Mouse (Mus musculus) heart, postnatal 10 days (tissue): ENCODE measurements around the gene Slc28a1. TPM values are rescaled to one million over a fixed set of nuclear protein-coding genes. Genes with fewer than 3 reads are reported as not detected.

ENCODE experiments used
- DNase-seq, 2 experiments: peaks; one replicate each; pipeline ENCODE4 v3.0.0; 2021
- intact Hi-C: fragments of 180-260 bp; cut with DNase I; formaldehyde crosslinking; loops from one replicate; pipeline ENCODE4 v1.15.1; 2025
- total RNA-seq, 2 experiments: library from RNA; stranded (reverse); gene quantifications; 2 replicates each; pipeline ENCODE4 v1.2.3; 2021

Gene Slc28a1
- under 1 TPM; 0.20 to 0.53 TPM for total RNA-seq

DNA sequence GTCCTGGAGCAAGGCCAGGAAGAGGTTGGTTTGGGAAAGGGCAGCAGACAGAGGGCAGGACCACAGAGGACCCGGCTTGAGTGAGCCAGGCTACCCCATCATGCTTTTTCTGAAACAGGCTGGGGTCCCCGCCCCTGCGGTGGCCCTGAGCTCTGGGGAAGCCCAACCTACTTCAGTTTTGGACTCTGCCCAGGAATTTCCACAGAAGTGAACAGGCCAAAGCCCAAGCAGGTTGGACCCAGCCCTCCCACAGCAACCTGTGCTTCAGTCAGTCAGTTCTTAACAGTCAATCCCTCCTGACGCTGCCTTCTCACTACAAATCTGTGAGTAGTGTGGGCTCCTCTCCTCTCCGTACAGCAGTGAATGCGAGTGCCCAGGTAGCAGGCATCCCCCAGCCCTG lies at the start of gene Slc28a1:
Gene Slc28a1, plus strand, starts transcription at position 245 of the 400 bp plus-strand sequence.
- intact Hi-C loops: no loop called here
- peak in 1 of 2 experiments; percentile 50 for DNase-seq

DNA sequence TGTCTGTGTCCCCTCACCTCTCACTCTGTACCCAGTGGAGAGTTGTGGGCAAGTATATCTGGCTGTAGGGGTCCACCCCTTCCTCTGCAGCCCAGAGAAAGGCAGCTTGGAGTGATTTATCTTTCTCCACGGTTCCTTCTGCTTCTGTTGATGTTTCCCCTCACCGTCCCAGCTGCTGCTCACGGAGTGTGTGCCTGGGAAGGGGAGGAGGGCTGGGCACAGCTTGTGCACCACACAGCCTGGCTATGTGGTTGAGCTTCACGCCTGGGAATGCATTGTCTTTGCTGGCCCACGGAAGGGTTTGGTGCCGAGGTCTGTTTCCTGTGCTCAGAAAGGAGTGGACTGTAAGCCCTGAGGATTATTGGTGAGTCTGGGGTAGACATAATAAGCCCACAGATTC lies 47.9 kb upstream of the Slc28a1 start:
- DNase-seq: no peak
- intact Hi-C loops: no loop called here

DNA sequence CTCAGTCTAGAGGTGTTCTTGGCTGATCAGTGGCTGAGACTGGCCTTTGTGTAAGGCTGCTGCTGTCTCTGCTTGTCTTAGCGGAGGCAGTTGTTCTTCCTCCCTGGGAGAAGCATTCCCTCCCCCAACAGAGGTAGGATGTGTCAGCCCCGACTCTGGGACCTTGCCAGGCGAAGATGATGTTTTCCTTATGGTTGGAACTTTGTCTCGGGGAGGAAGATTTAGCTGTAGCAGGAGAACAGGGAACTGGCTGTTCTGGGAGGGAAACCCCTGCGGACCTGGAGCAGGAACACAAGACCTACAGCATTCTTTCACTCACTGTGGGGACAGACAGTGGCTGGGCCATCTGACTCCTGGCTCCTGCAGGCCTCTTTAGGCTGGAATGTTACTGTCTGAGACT lies 42.1 kb upstream of the Slc28a1 start:
- peak; percentile 83 to 87 for DNase-seq
- intact Hi-C loops: loop anchor here (5.0 kb wide), 1 partner anchor 80 kb away; no protein-coding TSS in a partner anchor

DNA sequence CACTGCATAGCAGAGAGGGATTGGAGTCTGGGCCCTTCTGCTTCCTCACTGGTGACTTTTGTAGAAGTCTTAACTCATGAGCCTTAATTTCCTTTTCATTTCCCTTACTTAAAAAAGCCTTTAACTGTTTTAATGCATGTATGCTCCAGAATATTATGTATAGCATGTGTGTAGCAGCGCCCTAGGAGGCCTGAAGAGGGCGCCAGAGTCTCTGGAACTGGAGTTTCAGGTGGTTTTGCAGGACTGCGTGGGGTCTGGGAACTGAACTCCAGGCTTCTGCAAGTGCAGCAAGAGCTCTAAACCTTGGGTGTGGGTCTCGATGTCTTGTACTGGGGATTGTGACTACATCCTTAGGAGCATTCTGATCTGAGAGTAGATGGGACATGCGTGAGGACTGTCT lies 41.3 kb upstream of the Slc28a1 start:
- DNase-seq: no peak
- intact Hi-C loops: loop anchor here (5.0 kb wide), 1 partner anchor 79 kb away; no protein-coding TSS in a partner anchor

DNA sequence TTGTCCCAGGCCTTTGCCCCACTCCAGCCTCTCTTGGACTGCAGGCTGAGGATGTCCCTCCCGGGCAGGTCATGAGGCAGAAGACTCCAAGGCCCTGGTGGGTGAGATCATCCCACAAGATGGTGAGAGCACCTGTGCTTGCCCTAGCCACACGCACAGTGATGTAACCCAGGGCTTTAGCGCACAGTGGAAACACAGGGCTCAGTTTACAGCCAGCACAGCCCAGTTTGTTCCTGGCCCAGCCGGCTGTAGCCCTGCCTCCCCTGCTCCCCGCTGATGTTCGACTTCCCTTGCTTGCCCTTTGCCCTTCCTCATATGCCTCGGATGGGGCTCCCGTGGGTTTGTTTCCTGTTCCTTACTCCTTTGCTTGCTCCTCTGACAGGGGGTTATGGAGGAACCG lies 40.1 kb upstream of the Slc28a1 start:
- no peak for DNase-seq
- intact Hi-C loops: loop anchor here (5.0 kb wide), 1 partner anchor 78 kb away; no protein-coding TSS in a partner anchor

DNA sequence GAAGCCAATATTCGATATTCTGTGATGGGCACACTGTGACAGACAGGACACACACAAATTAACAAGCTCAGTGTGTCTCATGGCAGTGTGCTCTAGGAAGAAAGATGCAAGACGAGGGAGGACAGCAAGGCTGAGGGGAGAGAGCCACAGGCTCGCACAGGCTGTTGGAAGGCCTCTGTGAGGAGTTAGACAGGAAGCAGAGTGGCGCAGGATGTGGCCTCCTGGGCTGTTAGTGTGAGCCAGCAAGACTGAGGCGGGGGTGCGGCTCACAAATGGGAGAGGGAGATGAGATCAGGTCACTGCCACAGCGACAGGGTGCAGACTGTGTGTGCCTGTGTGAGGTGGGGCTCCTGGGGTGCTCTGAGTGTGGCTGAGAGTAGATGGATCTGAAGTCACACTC lies 39.3 kb upstream of the Slc28a1 start:
- intact Hi-C loops: no loop called here
- DNase-seq: no peak

DNA sequence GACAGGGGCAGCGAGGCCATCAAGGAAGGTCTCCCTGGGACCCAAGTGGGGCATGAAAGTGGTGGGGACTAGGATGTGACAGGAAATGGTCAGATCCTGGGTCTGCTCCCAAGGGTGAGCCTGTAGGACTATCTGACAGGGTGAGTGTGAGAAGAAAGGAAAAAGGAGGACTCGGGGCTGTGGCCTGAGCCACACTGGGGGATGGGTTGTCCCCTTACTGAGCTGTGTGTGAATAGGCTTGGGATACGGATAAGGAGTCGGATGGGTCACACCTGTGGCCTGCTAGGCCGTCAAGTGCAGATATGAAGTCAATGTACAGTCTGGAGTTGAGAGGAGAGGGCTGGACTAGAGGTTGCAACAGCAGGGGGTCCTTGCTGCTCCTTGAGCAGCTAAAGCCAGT lies 38.9 kb upstream of the Slc28a1 start:
- intact Hi-C loops: no loop called here
- no peak for DNase-seq

DNA sequence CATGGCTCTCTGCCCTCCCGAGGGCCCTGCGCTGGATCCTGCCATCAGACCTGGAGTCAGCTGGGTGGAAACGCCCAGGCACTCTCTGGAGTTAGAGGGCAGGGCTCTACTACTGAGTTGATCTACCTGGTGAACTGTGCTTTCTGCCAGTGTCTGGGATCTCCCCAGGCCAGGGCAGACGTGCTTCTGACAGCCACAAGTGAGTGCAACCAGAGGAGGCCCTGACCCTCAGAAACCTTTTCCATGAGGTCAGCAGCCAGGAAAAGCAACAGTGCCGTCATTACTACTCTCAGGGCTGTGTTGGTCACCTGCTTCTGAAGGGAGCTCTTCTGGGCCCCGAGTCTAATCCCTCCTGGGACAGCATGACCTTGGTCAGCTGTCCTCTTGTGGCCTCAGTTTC lies 37.6 kb upstream of the Slc28a1 start:
- peak; percentile 77 to 86 for DNase-seq
- intact Hi-C loops: no loop called here

DNA sequence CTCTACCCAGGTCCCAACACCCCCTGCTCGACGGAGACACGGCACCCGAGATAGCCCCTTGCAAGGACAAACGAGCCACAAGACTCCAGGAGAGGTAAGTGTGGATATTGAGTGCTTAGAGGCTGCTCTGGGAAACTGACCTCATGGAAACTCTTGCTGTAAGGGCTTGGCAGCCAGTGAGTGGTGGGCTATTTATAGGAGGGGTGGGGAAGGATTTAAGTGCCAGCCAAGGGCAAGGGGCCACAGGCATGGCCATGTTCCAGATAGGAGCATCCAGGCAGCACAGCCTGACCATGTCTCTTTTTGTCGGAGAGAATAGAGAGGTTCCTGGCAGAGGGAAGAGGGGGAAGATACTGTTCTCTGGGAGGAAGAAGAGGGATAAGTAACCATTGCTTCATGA lies 35.9 kb upstream of the Slc28a1 start:
- intact Hi-C loops: no loop called here
- DNase-seq: peak; percentile 68 to 82

DNA sequence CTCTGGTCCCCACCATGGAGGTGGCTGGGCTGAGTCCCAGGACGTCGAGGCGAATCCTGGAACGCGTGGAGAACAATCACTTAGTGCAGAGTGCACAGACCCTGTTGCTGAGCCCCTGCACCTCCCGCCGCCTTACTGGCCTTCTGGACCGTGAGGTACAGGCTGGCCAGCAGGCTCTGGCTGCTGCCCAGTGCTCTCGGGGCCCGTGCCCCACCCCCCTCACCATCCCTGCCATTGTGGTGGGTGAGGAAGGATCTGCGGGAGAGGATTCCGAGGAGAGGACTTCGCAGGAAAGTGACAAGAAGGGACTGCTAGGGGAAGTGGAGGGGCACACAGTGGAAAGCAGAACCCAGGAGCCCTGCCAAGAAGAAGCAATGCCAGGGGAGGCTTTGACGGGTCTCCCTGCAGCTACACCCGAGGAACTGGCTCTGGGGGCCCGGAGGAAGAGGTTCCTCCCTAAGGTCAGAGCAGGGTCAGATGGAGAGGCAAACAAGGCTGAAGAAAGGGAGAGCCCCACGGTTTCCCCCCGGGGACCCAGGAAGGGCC lies 21.1 kb upstream of the Slc28a1 start:
- intact Hi-C loops: no loop called here

DNA sequence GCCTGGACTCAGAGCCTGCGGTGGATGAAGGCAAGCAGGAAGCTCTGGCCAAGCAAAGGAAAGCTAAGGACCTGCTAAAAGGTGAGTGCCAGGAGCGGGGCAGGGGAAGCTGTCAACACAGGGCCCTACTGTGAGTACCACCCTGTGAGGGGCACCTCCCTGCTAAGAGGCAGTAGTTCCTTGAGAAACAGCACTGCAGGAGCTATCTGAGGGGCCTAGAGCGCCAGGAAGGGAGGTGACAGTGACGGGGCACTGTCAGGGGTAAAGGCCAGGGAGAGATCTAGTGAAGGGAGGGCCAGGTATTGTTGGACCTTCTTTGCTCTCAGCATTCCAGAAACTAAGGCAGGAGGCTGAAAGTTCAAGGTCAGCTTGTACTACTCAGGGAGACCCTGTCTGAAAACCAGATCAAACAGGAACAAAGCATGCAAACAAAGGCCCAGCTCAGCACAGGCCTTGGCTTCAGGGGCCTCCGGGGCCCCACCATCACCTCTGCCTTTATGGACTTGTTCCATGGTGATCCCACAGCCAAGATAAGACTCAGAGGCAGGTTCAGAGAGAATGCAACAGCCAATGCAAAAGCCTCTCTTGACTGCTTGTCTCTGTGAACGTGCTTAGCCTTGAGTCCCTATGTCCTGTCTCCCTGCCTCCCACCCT lies 20.4 kb upstream of the Slc28a1 start:
- no peak for DNase-seq
- intact Hi-C loops: no loop called here

More for the DNA sequence above, 21.1 kb upstream of the Slc28a1 start:
- no peak for DNase-seq

DNA sequence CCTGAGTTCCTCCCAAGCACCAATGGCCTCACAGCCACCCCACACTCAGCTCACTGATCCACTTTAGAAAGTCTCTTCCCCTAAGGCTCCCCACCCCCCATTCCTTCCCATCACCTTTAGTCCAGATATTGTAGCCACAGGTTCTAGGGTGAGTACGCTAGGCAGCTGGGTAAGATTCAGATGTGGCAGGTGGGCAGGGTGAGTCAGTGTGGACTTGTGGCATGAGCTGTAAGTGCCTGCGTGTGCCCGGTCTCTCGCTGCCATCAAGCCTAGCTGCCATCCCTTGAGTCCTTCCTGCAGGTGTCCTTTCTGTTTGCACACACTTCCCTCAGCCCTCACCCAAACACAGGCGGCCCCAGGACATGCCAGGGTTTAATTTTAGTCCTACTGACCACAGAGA lies 14.3 kb upstream of the Slc28a1 start:
- no peak for DNase-seq
- intact Hi-C loops: no loop called here

DNA sequence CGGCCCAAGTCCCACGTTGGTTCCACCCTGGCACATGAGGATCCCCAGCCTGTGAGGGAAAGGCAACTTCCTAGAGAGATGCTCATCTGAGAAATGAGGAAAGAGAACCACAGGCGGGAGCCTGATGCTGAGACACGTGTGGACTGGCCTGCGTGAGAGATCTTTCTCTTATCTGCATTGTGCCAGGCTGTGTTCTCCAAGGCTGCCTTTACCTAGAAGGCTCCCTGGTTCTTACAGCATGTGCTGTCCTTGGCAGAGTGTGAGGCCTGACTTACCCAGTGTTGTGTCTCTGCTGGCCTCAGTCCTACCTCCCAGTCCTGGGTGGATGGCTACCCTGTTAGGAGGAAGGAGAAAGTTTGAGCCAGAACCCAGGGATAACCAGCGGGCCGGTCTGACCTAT lies 11.7 kb upstream of the Slc28a1 start:
- intact Hi-C loops: no loop called here
- no peak for DNase-seq

DNA sequence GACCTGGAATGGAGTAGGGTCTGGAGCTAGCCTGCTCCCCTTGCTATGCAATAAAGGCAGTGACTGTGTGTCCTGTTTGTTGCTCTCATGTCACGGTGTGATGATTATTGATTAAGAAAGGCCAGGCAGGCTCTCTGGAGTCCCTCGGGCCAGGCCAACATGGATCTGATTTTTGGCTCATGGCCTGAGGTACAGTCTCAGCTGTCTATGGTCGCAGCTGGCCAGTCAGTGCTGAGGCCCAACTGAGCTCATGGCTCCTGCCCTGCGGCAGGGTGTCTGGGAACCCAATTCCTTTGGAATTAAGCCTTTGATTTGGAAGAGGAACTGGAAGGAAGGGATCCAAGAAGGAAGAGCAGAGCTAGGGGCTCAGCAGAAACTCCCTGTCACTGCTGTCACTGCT lies 9.1 kb upstream of the Slc28a1 start:
- intact Hi-C loops: no loop called here
- no peak for DNase-seq

DNA sequence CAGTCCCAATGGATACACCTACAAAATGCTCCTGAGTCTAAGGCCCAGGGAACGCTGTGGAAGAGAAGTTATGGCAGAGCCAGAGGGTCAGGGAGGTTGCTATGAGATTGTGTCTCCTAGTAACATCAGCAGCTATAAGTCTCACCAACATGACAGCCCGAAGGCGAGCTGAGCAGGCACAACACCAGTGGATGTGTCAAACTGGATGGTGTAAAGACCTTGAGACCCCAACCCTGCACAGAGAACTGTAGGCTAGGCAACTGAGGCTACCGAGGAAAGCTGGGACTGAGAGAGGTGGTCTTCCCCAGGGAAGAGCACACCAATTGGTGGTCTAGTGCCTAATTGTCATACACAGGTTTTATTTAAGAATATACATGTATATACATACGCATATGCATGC lies 6.4 kb upstream of the Slc28a1 start:
- DNase-seq: no peak
- intact Hi-C loops: no loop called here

DNA sequence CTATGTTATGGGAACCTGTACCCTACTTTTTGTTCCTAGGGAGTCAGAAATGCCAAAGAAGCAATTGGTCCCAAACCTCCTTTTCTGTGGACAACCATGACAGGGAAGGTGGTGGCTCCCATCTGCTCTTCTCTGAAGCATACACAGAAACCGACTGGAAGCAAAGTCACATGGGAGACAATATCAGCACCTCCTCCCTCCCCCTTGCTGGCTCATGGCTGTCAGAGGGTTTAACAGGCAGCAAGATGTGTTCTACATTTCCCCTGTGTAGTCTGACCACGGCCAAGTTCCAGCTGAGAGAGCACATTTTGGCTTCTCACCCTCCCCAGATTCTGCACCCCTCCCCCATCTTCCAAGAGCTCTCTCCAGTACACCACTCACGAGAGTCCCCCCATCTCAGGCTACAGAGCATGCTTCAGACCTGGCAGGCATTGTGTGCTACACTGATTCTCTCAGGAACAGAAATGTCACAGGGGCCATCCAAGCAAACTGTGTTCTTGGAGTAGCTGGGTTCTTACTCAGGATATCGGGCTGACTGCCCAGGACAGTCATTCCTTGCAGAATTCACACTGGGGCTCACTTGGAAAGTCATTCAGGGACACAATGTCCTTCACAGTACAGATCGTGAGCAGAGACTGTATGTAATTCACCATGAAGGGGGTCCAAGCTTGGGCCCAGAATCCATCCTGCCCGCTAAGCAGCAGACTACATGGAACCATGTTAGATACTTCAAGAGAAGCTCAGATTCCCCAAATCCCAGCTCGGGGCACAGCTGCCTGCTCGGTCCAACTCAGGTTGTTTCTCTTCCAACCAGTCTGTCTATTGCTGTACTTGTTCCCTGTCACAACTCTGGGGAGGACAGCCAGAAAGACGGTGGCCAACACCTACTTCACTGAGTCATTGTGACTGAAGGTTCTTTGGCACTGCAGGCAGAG lies 4.6 kb upstream of the Slc28a1 start:
- intact Hi-C loops: no loop called here
- peak; percentile 86 to 89 for DNase-seq

DNA sequence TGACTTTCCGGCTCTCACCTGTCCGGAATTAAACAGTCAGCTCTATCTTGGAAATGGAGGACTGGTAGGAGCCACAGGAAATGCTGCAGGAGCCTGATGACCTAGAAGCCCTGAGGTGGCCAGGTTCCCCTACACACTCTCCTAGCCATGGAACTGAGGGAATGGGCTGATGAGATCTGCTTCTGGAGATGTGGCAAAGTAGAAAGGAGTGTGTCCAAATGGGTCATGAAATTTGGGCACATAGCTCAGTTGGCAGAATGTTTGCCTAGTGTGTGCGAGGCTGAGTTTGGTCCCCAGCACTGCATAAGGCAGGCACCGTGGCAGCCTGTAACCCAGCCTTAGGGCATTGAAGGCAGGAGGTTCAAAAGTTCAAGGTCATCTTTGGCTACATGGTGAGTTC lies 3.8 kb upstream of the Slc28a1 start:
- intact Hi-C loops: no loop called here
- no peak for DNase-seq

DNA sequence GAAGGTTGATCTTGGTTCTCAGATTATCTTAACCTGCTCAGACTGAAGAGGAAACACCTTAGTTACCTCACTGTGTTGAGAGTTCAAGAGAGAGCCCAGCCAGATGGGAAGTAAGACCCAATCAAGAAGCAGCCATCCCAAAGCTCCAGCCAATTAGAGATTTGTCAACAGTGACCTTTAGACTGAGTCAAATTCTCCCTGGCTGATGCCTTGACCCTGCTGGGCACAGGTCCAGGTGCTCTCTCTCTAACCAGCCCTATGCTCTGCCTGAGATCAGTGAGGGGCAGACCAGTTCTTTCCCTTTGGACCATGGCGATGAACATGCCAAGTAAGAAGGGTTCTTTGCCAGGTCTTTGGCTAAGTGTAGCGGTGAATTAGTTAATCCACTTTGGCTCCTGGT lies 2.9 kb upstream of the Slc28a1 start:
- intact Hi-C loops: no loop called here
- no peak for DNase-seq

DNA sequence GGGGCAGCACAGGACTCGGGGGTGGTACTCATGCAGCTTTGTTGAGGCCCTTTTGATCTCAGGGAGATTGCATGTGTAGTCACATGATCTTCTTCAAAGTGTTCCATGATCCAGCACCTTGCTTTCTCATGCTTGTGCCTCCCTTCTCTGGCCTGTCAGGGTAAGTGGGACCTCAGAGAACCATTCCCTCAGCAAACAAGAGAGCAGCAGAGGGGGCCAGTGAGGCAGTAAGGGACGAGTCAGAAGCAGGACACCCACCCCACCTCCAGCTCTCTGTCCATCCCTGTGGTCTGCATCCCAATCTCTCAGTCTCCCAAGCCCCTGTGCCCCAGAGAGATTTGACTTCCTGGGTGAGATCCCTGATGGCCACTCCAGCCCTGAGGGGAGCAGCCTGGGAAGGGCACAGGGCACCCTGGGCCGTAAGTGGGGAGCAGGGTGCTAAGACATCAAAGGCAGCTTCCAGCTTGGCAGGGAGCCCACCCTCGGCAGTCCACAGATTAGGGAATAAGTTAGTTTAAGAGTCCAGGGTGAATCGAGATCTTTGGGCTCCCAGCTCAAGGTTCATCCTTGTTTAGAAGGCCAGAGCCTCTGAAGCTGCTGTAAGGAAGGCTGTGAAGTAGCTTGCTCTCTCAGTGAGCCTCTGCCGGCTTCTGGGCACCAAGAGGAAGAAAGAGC lies 1.8 kb upstream of the Slc28a1 start:
- intact Hi-C loops: no loop called here
- DNase-seq: peak; percentile 52 to 54

DNA sequence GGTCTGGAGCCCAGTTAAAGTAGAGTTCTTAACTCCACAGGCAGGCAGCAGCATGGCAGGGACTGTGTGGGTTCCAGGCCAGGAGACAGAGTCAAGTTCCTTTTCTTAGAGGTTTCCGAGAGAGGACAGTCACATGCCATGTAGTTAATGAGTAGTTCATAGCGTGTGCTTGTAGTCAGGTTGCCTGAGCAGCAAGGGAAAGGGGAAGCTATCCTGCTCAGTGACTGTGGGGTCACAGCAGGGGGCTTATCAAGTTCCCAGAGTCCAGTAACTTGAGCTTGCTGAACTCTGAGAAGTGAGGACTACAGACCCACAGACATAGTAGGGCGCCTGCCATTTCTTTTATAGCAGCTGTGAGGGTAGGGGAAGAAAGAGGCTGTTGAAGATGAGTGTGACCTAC lies 6.5 kb downstream of the Slc28a1 start:
- intact Hi-C loops: no loop called here
- no peak for DNase-seq

DNA sequence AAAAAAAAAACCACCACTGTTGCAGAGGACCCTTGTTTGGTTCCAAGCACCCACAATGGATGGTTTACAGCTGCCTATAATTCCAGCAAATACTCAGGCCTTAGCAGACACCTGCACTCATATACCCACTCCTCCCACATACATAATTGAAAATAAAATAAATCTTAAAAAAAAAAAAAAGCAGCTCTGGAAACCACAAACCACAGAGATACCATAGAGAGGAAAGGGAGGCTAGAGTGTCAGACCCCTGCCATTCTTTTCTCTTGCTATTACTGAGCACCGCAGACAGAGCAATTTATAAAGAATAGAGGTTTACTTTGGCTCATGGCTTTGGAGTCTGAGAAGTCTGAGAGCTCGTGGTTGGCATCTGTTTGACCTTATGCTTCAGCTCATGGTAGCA lies 8.2 kb downstream of the Slc28a1 start:
- DNase-seq: no peak
- intact Hi-C loops: no loop called here
